Mouse (Mus musculus) kidney, adult 11 months (tissue): ENCODE measurements around the gene Fam25c.
A peak's percentile ranks its signal among the peaks of the same experiment; 100 is the strongest.
"Not testable (repeated sequence)": the region's sequence is repeated elsewhere in the genome, so short reads cannot be mapped to it uniquely, and the experiment has no call there.

Experiments
- DNase-seq: peaks from one replicate; pipeline ENCODE4 v3.0.0; 2022

The Fam25c gene

GRCm38 (mm10) chr14:34326606-34327005, 28.6 kb downstream of the Fam25c start:
- no peak for DNase-seq

GRCm38 (mm10) chr14:34323576-34324085, 31.6 kb downstream of the Fam25c start:
- no peak for DNase-seq

DNA sequence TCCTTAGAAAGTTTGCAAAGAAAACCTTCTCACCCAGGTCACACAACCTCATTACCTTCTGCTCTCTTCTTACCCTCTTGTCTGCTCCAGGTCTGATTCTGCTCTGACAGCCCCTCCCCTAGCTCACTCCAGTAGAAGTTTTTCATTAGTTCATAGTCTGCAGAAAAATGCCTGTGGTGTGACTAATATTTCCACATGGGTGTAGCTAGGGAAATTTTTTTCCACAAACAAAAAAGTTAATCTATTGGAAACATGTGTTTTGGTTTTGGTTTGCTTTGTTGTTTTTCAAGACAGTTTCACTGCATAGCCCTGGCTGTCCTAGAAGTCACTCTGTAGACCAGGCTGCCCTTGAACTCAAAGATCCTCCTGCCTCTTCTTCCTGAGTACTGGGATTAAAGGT, 37.1 kb downstream of the Fam25c start:
- no peak for DNase-seq

- no peak for DNase-seq
Observed at GRCm38 (mm10) chr14:34317431-34317830, 37.8 kb downstream of the Fam25c start.

- no peak for DNase-seq
Observed at GRCm38 (mm10) chr14:34316346-34316745, 38.9 kb downstream of the Fam25c start.

DNA sequence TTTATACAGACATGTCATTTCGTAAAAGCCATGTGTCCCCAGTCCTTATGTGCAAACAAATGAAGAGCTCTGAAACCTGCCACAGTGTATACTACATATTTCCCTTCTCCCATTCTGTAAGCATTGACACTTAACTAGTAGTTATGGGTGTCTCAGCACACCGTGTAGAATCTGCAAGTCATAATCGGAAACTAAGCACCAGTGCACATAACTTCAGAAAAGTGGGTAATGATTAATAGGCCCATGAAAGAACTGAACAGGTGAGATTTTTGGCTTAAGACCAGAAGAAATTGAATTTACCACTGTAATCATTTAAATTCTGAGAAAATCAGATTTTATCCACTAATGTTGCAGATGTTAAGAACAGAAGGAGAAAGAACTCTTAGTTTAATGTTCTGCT, 40.4 kb downstream of the Fam25c start:
- DNase-seq: no peak

DNA sequence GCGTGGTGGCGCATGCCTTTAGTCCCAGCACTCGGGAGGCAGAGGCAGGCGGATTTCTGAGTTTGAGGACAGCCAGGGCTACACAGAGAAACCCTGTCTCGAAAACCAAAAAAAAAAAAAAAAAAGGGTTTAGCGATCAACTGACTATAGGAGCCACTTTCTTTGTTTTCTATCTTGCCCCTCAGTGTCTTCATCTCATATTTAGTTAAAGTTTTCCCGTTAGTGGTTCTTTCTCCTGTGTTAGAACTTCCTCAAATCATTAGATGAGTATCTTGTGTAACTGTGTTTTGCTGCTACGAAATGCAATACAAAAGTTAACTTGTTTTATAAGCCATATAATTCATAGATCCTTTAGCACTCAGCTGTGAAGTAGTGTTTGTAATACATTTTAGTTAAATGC, 40.9 kb downstream of the Fam25c start:
- DNase-seq: not testable (repeated sequence)

GRCm38 (mm10) chr14:34313612-34314011, 41.6 kb downstream of the Fam25c start:
- no peak for DNase-seq

GRCm38 (mm10) chr14:34312339-34313048, 42.7 kb downstream of the Fam25c start:
- peak; percentile 71 for DNase-seq

GRCm38 (mm10) chr14:34311691-34312090, 43.5 kb downstream of the Fam25c start:
- peak; percentile 63 for DNase-seq

DNA sequence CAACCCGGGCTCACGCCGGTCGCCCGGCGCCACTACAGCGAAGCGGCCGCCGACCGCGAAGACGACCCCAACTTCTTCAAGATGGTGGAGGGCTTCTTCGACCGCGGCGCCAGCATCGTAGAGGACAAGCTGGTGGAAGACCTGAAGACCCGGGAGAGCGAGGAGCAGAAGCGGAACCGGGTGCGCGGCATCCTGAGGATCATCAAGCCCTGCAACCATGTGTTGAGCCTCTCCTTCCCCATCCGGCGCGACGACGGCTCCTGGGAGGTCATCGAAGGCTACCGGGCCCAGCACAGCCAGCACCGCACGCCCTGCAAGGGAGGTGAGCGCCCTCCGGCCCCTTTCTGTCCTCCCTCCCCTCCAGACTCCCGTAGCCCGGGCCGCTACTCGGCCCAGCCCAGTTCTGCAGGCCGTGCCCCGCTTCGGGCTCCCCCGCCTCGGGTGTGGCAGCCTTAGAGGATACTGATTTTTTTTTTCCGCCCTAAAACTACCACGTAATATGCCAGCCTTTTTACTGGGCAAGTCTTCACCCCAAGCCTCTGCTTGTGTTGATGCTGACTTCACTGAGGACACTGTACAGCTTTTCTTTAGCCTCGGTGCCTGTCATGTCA, 44.1 kb downstream of the Fam25c start:
- DNase-seq: peak; percentile 54

GRCm38 (mm10) chr14:34310234-34310965, 44.8 kb downstream of the Fam25c start, which contains the start of the genes Shld2 and Glud1:
Gene Shld2, minus strand, starts transcription at chr14:34310493.
Gene Glud1, plus strand, starts transcription at chr14:34310727.
- peak; percentile 98 for DNase-seq

- DNase-seq: no peak
Observed at GRCm38 (mm10) chr14:34309907-34310233, 45.4 kb downstream of the Fam25c start.

DNA sequence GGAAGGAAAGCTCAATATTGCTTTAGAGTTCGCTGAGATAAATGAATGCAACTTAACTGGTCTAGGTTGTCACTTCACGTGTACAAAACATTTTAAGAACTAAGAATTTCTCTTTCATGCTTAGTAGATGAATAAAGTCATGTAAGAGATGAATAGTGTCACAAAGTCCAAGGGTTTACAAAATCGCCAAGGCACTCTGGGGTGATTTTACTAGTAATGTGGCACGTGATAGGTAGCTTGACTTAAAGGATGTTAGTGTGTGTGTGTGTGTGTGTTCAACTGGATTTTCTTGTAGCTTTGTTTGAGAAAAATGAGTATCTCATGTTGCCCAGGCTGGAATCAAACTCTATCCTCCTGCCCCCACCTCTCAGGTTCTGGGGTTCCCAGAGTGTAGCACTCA, 46.0 kb downstream of the Fam25c start:
- no peak for DNase-seq

DNA sequence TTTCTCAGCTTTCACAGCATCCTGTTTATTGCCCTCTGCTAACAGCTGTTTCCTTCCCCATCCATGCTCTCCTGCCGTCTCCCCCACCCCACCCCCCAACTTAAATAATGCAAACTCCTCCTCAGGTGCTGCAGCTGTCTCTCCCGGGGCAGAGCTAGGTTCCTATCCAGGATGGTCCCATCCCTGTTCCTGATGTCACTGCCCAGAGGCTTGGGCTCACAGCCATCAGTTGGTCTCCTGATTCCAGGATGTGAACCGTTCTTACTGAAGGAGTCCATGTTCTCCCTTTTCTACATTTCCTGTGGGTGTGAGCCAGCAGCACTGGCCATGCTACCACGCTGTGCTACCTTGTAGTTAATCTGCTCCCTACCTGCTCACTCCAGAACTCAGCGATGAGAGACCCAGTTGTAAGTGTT, 52.0 kb downstream of the Fam25c start:
- DNase-seq: no peak

- DNase-seq: no peak
Observed at GRCm38 (mm10) chr14:34302681-34303242, 52.5 kb downstream of the Fam25c start.
